Mouse (Mus musculus) cerebellum, adult 2 months (tissue): ENCODE results near the gene Tgfb2.

ENCODE experiments used
- CTCF ChIP-seq: fragments of 200-500 bp; IDR thresholded peaks from 2 replicates; pipeline ENCODE4 v1.5.1; 2011; ENCODE audit warnings: low read depth, mild to moderate bottlenecking, control low read depth, low read length, moderate library complexity, borderline replicate concordance; ENCODE audit not compliant: insufficient read depth
- POLR2A ChIP-seq: fragments of 200-500 bp; IDR thresholded peaks from 2 replicates; pipeline ENCODE4 v1.6.1; 2011; ENCODE audit warnings: low read length, control low read depth, borderline replicate concordance; ENCODE audit not compliant: insufficient read depth

DNA sequence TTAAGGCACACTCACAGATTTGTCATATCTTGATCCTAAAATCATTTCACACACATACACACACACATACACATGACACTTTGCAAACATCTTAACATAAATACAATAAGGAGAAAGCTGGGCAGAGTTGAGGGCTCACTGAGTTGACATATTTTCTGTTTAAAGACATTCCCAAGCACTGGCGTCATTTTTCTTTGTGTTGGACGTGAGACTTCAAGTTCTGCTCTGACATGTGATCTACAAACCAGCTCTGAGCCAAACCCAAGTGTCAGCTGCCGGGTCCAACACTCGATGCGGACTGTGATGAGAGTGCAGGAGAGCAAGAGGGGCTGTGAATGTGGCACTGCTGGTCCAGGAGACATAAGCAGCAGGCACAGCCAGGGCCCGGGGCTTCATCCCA lies 123.7 kb downstream of the Tgfb2 start:
- TF ChIP-seq POLR2A: no peak
- no peak for TF ChIP-seq CTCF
